Mouse (Mus musculus): Measurements from ENCODE around the gene Cnot6l. TPM values are rescaled to one million over a fixed set of nuclear protein-coding genes. Genes with fewer than 3 reads are reported as not detected.
A peak's percentile ranks its signal among the peaks of the same experiment; 100 is the strongest.

The Cnot6l gene
- 12.1 and 15.3 TPM in 2 replicates for polyA plus RNA-seq (2015; fragmentation: Nextera tagmentation; extraction: Ambion mirVana)

GRCm38 (mm10) chr5:96164021-96164411 lies at the start of gene Cnot6l:
TSS of gene Cnot6l (minus strand) at chr5:96164171.
- H3K27me3 ChIP-seq (ENCODE audit: control insufficient read depth, insufficient read depth, low read depth, low read length), result no peaks in the 10 kb centered on the region
- peaks cover 10% of the 10 kb centered on the region for H3K4me1 ChIP-seq (ENCODE audit: control insufficient read depth, insufficient read depth, low read length)
- no peaks in the 10 kb centered on the region for H3K9me3 ChIP-seq (replicated peaks; ENCODE audit: control insufficient read depth, low read length, poor library complexity, severe bottlenecking)
- no peaks in the 10 kb centered on the region for H3K36me3 ChIP-seq (ENCODE audit: control insufficient read depth, insufficient read depth, low read length)
- peak within 1 kb of the TSS; percentile 98 for H3K27ac ChIP-seq (ENCODE audit: low read length)
- H3K9ac ChIP-seq (ENCODE audit: low read depth, low read length), result peak within 1 kb of the TSS; percentile 92
- H3K4me2 ChIP-seq (ENCODE audit: low read length), result peak within 1 kb of the TSS; percentile 51
- peak within 1 kb of the TSS; percentile 99 for H3K4me3 ChIP-seq (ENCODE audit: low read depth, low read length)
- no peak for ATAC-seq
- WGBS, result 51% methylated on average over 5 of the region's 5 CpGs

GRCm38 (mm10) chr5:96209916-96210583 lies 46.1 kb upstream of the Cnot6l start:
- Histone ChIP-seq H3K36me3 (ENCODE audit: control insufficient read depth, insufficient read depth, low read length) (0 out of 2 replicates have a peak, but pooled peaks cover 2% of the 10 kb centered on the region), H3K4me3 (ENCODE audit: low read depth, low read length) (peak overlapping the region; percentile 53), H3K9me3 (replicated peaks; ENCODE audit: control insufficient read depth, low read length, poor library complexity, severe bottlenecking) (no peaks in the 10 kb centered on the region), H3K4me2 (ENCODE audit: low read length) (peak overlapping the region; percentile 87), H3K9ac (ENCODE audit: low read depth, low read length) (peak overlapping the region; percentile 75), H3K27me3 (ENCODE audit: control insufficient read depth, insufficient read depth, low read depth, low read length) (no peaks in the 10 kb centered on the region), H3K4me1 (ENCODE audit: control insufficient read depth, insufficient read depth, low read length) (peaks cover 12% of the 10 kb centered on the region), H3K27ac (ENCODE audit: low read length) (peak overlapping the region; percentile 64)
- ATAC-seq, result peak; percentile 98
- under 1% methylated on average over 35 of the region's 35 CpGs for WGBS

- H3K9ac ChIP-seq (ENCODE audit: low read depth, low read length), result peak within 1 kb of the TSS; percentile 75
- H3K36me3 ChIP-seq (ENCODE audit: control insufficient read depth, insufficient read depth, low read length), result no peaks in the 10 kb centered on the region
- no peaks in the 10 kb centered on the region for H3K27me3 ChIP-seq (ENCODE audit: control insufficient read depth, insufficient read depth, low read depth, low read length)
- ATAC-seq, result peak; percentile 73
- 1% methylated on average over 17 of the region's 17 CpGs for WGBS
- no peaks in the 10 kb centered on the region for H3K9me3 ChIP-seq (replicated peaks; ENCODE audit: control insufficient read depth, low read length, poor library complexity, severe bottlenecking)
- H3K4me1 ChIP-seq (ENCODE audit: control insufficient read depth, insufficient read depth, low read length), result peaks cover 12% of the 10 kb centered on the region
- H3K4me3 ChIP-seq (ENCODE audit: low read depth, low read length), result peak within 1 kb of the TSS; percentile 53
- peak within 1 kb of the TSS; percentile 64 for H3K27ac ChIP-seq (ENCODE audit: low read length)
- peak within 1 kb of the TSS; percentile 87 for H3K4me2 ChIP-seq (ENCODE audit: low read length)
These were observed 45.5 kb upstream of the Cnot6l start, which contains the start of gene Mrpl1 for GRCm38 (mm10) chr5:96209459-96209858. TSS of gene Mrpl1 (plus strand) at chr5:96209493.

- H3K9ac ChIP-seq (ENCODE audit: low read depth, low read length), result no peak overlapping the region
- H3K4me1 ChIP-seq (ENCODE audit: control insufficient read depth, insufficient read depth, low read length), result peaks cover 12% of the 10 kb centered on the region
- no peak overlapping the region for H3K4me3 ChIP-seq (ENCODE audit: low read depth, low read length)
- ATAC-seq, result no peak
- no peaks in the 10 kb centered on the region for H3K9me3 ChIP-seq (replicated peaks; ENCODE audit: control insufficient read depth, low read length, poor library complexity, severe bottlenecking)
- H3K36me3 ChIP-seq (ENCODE audit: control insufficient read depth, insufficient read depth, low read length), result no peaks in the 10 kb centered on the region
- H3K27ac ChIP-seq (ENCODE audit: low read length), result no peak overlapping the region
- no peak overlapping the region for H3K4me2 ChIP-seq (ENCODE audit: low read length)
- 64% methylated on average over 4 of the region's 4 CpGs for WGBS
- H3K27me3 ChIP-seq (ENCODE audit: control insufficient read depth, insufficient read depth, low read depth, low read length), result no peaks in the 10 kb centered on the region
These were observed 44.6 kb upstream of the Cnot6l start for GRCm38 (mm10) chr5:96208543-96208942.

GRCm38 (mm10) chr5:96207531-96207930 lies 43.6 kb upstream of the Cnot6l start:
- H3K4me2 ChIP-seq (ENCODE audit: low read length), result no peak overlapping the region
- H3K4me1 ChIP-seq (ENCODE audit: control insufficient read depth, insufficient read depth, low read length), result peaks cover 12% of the 10 kb centered on the region
- H3K36me3 ChIP-seq (ENCODE audit: control insufficient read depth, insufficient read depth, low read length), result no peaks in the 10 kb centered on the region
- H3K9me3 ChIP-seq (replicated peaks; ENCODE audit: control insufficient read depth, low read length, poor library complexity, severe bottlenecking), result no peaks in the 10 kb centered on the region
- WGBS, result 49% methylated on average over 2 of the region's 2 CpGs
- ATAC-seq, result no peak
- no peak overlapping the region for H3K4me3 ChIP-seq (ENCODE audit: low read depth, low read length)
- H3K9ac ChIP-seq (ENCODE audit: low read depth, low read length), result no peak overlapping the region
- H3K27ac ChIP-seq (ENCODE audit: low read length), result no peak overlapping the region
- no peaks in the 10 kb centered on the region for H3K27me3 ChIP-seq (ENCODE audit: control insufficient read depth, insufficient read depth, low read depth, low read length)

GRCm38 (mm10) chr5:96206897-96207296 lies 42.9 kb upstream of the Cnot6l start:
- WGBS, result 47% methylated on average over 2 of the region's 2 CpGs
- Histone ChIP-seq H3K4me1 (ENCODE audit: control insufficient read depth, insufficient read depth, low read length) (peaks cover 12% of the 10 kb centered on the region), H3K4me3 (ENCODE audit: low read depth, low read length) (no peak overlapping the region), H3K4me2 (ENCODE audit: low read length) (no peak overlapping the region), H3K27ac (ENCODE audit: low read length) (no peak overlapping the region), H3K27me3 (ENCODE audit: control insufficient read depth, insufficient read depth, low read depth, low read length) (no peaks in the 10 kb centered on the region), H3K9ac (ENCODE audit: low read depth, low read length) (no peak overlapping the region), H3K36me3 (ENCODE audit: control insufficient read depth, insufficient read depth, low read length) (no peaks in the 10 kb centered on the region), H3K9me3 (replicated peaks; ENCODE audit: control insufficient read depth, low read length, poor library complexity, severe bottlenecking) (no peaks in the 10 kb centered on the region)
- no peak for ATAC-seq

GRCm38 (mm10) chr5:96201462-96202154 lies 37.6 kb upstream of the Cnot6l start:
- H3K27me3 ChIP-seq (ENCODE audit: control insufficient read depth, insufficient read depth, low read depth, low read length), result no peaks in the 10 kb centered on the region
- H3K36me3 ChIP-seq (ENCODE audit: control insufficient read depth, insufficient read depth, low read length), result no peaks in the 10 kb centered on the region
- H3K4me1 ChIP-seq (ENCODE audit: control insufficient read depth, insufficient read depth, low read length), result no peaks in the 10 kb centered on the region
- no peak overlapping the region for H3K9ac ChIP-seq (ENCODE audit: low read depth, low read length)
- ATAC-seq, result no peak
- no peaks in the 10 kb centered on the region for H3K9me3 ChIP-seq (replicated peaks; ENCODE audit: control insufficient read depth, low read length, poor library complexity, severe bottlenecking)
- H3K4me2 ChIP-seq (ENCODE audit: low read length), result no peak overlapping the region
- no peak overlapping the region for H3K4me3 ChIP-seq (ENCODE audit: low read depth, low read length)
- H3K27ac ChIP-seq (ENCODE audit: low read length), result no peak overlapping the region
- 85% methylated on average over 10 of the region's 10 CpGs for WGBS

- H3K4me1 ChIP-seq (ENCODE audit: control insufficient read depth, insufficient read depth, low read length), result no peaks in the 10 kb centered on the region
- no peak overlapping the region for H3K4me2 ChIP-seq (ENCODE audit: low read length)
- no peaks in the 10 kb centered on the region for H3K27me3 ChIP-seq (ENCODE audit: control insufficient read depth, insufficient read depth, low read depth, low read length)
- H3K9me3 ChIP-seq (replicated peaks; ENCODE audit: control insufficient read depth, low read length, poor library complexity, severe bottlenecking), result no peaks in the 10 kb centered on the region
- H3K36me3 ChIP-seq (ENCODE audit: control insufficient read depth, insufficient read depth, low read length), result no peaks in the 10 kb centered on the region
- H3K4me3 ChIP-seq (ENCODE audit: low read depth, low read length), result no peak overlapping the region
- H3K27ac ChIP-seq (ENCODE audit: low read length), result no peak overlapping the region
- ATAC-seq, result no peak
- no peak overlapping the region for H3K9ac ChIP-seq (ENCODE audit: low read depth, low read length)
- 80% methylated on average over 3 of the region's 3 CpGs for WGBS
These were observed 36.3 kb upstream of the Cnot6l start for GRCm38 (mm10) chr5:96200269-96200668.

GRCm38 (mm10) chr5:96198271-96198670 lies 34.3 kb upstream of the Cnot6l start:
- H3K36me3 ChIP-seq (ENCODE audit: control insufficient read depth, insufficient read depth, low read length), result no peaks in the 10 kb centered on the region

More at GRCm38 (mm10) chr5:96198271-96198670, 34.3 kb upstream of the Cnot6l start:
- 60% methylated on average over 6 of the region's 6 CpGs for WGBS
- H3K27ac ChIP-seq (ENCODE audit: low read length), result no peak overlapping the region
- H3K4me3 ChIP-seq (ENCODE audit: low read depth, low read length), result no peak overlapping the region
- no peaks in the 10 kb centered on the region for H3K27me3 ChIP-seq (ENCODE audit: control insufficient read depth, insufficient read depth, low read depth, low read length)
- no peaks in the 10 kb centered on the region for H3K9me3 ChIP-seq (replicated peaks; ENCODE audit: control insufficient read depth, low read length, poor library complexity, severe bottlenecking)
- no peak overlapping the region for H3K9ac ChIP-seq (ENCODE audit: low read depth, low read length)
- H3K4me1 ChIP-seq (ENCODE audit: control insufficient read depth, insufficient read depth, low read length), result no peaks in the 10 kb centered on the region
- ATAC-seq, result no peak
- no peak overlapping the region for H3K4me2 ChIP-seq (ENCODE audit: low read length)
